ENCODE assay signal across 12 mouse cellular contexts in genomic region chr16:92824003-92824722, GRCm38 (mm10). TPM values are rescaled to one million over a fixed set of nuclear protein-coding genes. Genes with fewer than 3 reads are reported as not detected.
A peak's percentile ranks its signal among the peaks of the same experiment; 100 is the strongest.
DNase-seq lines count a peak whose midpoint lies in the region; ATAC-seq and TF ChIP-seq lines count a peak whose summit lies in the region.
"Had no signal": no experiment of that assay in that cellular context is flagged by ENCODE, and none has a peak within 500 bp of the region (broad histone marks: within the 10 kb centered on the region; RNA-seq: fewer than 3 reads in every experiment).

No protein-coding gene starts in this region.

- H3K4me1 ChIP-seq in kidney, postnatal 0 days (replicated peaks; ENCODE audit: insufficient read depth, low read length) = 0 out of 2 replicates have a peak, but pooled peaks cover 10% of the 10 kb centered on the region
- H3K4me1 ChIP-seq in liver, embryonic 16.5 days (ENCODE audit: control insufficient read depth, low read depth, low read length) = peaks cover 54% of the 10 kb centered on the region
- H3K4me1 ChIP-seq in forebrain, embryonic 14.5 days (ENCODE audit: control insufficient read depth, insufficient read depth, low read length) = peaks cover 10% of the 10 kb centered on the region

- no peak for ATAC-seq in CD4-positive, CD25-positive, alpha-beta regulatory T cell, adult 4 months
- ATAC-seq in kidney, postnatal 0 days (replicated peaks; ENCODE audit: low FRiP score, low read depth) = peak; percentile 43; the same call in 1 of the 2 replicates
- no peak for ATAC-seq in liver, embryonic 16.5 days (ENCODE audit: low read depth)
- no peak for ATAC-seq in forebrain, embryonic 14.5 days
- ATAC-seq: forebrain, embryonic 13.5 days had no signal

- no peaks in the 10 kb centered on the region for H3K36me3 ChIP-seq in kidney, postnatal 0 days (ENCODE audit: insufficient read depth, low read length)
- H3K36me3 ChIP-seq in liver, embryonic 16.5 days (ENCODE audit: control insufficient read depth, insufficient read depth) = no peaks in the 10 kb centered on the region
- no peaks in the 10 kb centered on the region for H3K36me3 ChIP-seq in forebrain, embryonic 14.5 days (ENCODE audit: control insufficient read depth, insufficient read depth, low read length)
- H3K36me3 ChIP-seq: hindbrain, embryonic 10.5 days had no signal

- H3K27ac ChIP-seq in kidney, postnatal 0 days = no peak overlapping the region
- peak overlapping the region; percentile 89 for H3K27ac ChIP-seq in liver, embryonic 16.5 days (ENCODE audit: low read length)
- H3K27ac ChIP-seq in forebrain, embryonic 14.5 days (ENCODE audit: low read depth, low read length) = no peak overlapping the region
- H3K27ac ChIP-seq: forebrain, embryonic 13.5 days had no signal

- TF ChIP-seq CTCF in kidney, postnatal 0 days (IDR thresholded peaks at IDR 0.05; ENCODE audit: low read depth) = no peak

- peak; percentile 47 for DNase-seq in CD4-positive, CD25-positive, alpha-beta regulatory T cell, adult 2 months (ENCODE audit: low read depth, low spot score)
- no peak for DNase-seq in kidney, postnatal 0 days (ENCODE audit: low spot score)
- no peak for DNase-seq in kidney, adult 11 months
- DNase-seq in NIH3T3 (ENCODE audit: low read depth) = peak; percentile 17
- DNase-seq in forebrain, embryonic 14.5 days (ENCODE audit: low spot score) = no peak
- no peak for DNase-seq in layer of hippocampus, adult 18-20 months (ENCODE audit: low spot score in 2 of 2)
- DNase-seq: adrenal gland, adult 8-10 months; kidney, adult 8-10 months had no signal

- H3K27me3 ChIP-seq in kidney, postnatal 0 days (ENCODE audit: insufficient read depth, low read length) = no peaks in the 10 kb centered on the region
- no peaks in the 10 kb centered on the region for H3K27me3 ChIP-seq in liver, embryonic 16.5 days (ENCODE audit: control insufficient read depth, insufficient read depth, low read depth, low read length)
- no peaks in the 10 kb centered on the region for H3K27me3 ChIP-seq in forebrain, embryonic 14.5 days (replicated peaks; ENCODE audit: control insufficient read depth, insufficient read depth, low read length)
- H3K27me3 ChIP-seq: forebrain, embryonic 13.5 days had no signal

- no peak overlapping the region for H3K4me2 ChIP-seq in kidney, postnatal 0 days (ENCODE audit: low read length)
- peak overlapping the region; percentile 75 for H3K4me2 ChIP-seq in liver, embryonic 16.5 days (ENCODE audit: low read depth, low read length)
- H3K4me2 ChIP-seq in forebrain, embryonic 14.5 days (ENCODE audit: low read length) = no peak overlapping the region
- H3K4me2 ChIP-seq: forebrain, embryonic 13.5 days had no signal

- H3K9ac ChIP-seq in kidney, postnatal 0 days (ENCODE audit: low read depth, low read length) = no peak overlapping the region
- H3K9ac ChIP-seq in liver, embryonic 16.5 days (ENCODE audit: low read depth, low read length) = peak overlapping the region; percentile 68
- H3K9ac ChIP-seq in forebrain, embryonic 14.5 days (ENCODE audit: low read length) = no peak overlapping the region
- H3K9ac ChIP-seq: forebrain, embryonic 13.5 days had no signal

- H3K4me3 ChIP-seq in kidney, postnatal 0 days (replicated peaks; ENCODE audit: low read depth, low read length) = no peak overlapping the region
- H3K4me3 ChIP-seq in liver, embryonic 16.5 days (ENCODE audit: low read depth, low read length) = peak overlapping the region; percentile 62
- H3K4me3 ChIP-seq in forebrain, embryonic 14.5 days (ENCODE audit: low read depth, low read length) = no peak overlapping the region
- H3K4me3 ChIP-seq: forebrain, embryonic 13.5 days; hindbrain, embryonic 10.5 days had no signal

- 84% methylated on average over 6 of the region's 6 CpGs for WGBS in kidney, postnatal 0 days
- WGBS in liver, embryonic 16.5 days (ENCODE audit: insufficient replicate concordance) = 21% methylated on average over 6 of the region's 6 CpGs
- 72% methylated on average over 6 of the region's 6 CpGs for WGBS in forebrain, embryonic 14.5 days

- H3K9me3 ChIP-seq in kidney, postnatal 0 days (replicated peaks; ENCODE audit: low read length) = no peaks in the 10 kb centered on the region
- H3K9me3 ChIP-seq in liver, embryonic 16.5 days (replicated peaks; ENCODE audit: control insufficient read depth, low read length) = no peaks in the 10 kb centered on the region
- no peaks in the 10 kb centered on the region for H3K9me3 ChIP-seq in forebrain, embryonic 14.5 days (replicated peaks; ENCODE audit: control insufficient read depth, low read length)
- H3K9me3 ChIP-seq: forebrain, embryonic 13.5 days; hindbrain, embryonic 10.5 days had no signal

RNA-seq across cellular contexts. Expression of gene Runx1, which starts 1.8 kb away (rescaled TPM):
- polyA plus RNA-seq in CD4-positive, CD25-positive, alpha-beta regulatory T cell, adult 4 months (2017; shearing (Covaris generic)) = 10 to 100 TPM; 40.2 to 41.6 TPM
- polyA plus RNA-seq in kidney, postnatal 0 days (2015; fragmentation: Nextera tagmentation; extraction: Ambion mirVana) = 1.6 and 2.0 TPM in 2 replicates
- 4.1 and 4.4 TPM in 2 replicates for polyA plus RNA-seq in liver, embryonic 16.5 days (2015; fragmentation: Nextera tagmentation; extraction: Ambion mirVana)
- 0.39 and 0.40 TPM in 2 replicates for polyA plus RNA-seq in forebrain, embryonic 14.5 days (2014; fragmentation: Nextera tagmentation; extraction: Ambion mirVana)
- 1 to 10 TPM; 1.3 to 2.1 TPM for total RNA-seq in layer of hippocampus, adult 18-20 months (2021)

Comparison
In these comparisons a context has a peak if more than half of its experiments do, and no peak if none do; other contexts are left out.
1. DNase-seq: peak in CD4-positive, CD25-positive, alpha-beta regulatory T cell, adult 2 months (single experiment) and NIH3T3 (single experiment); none in kidney, postnatal 0 days (single experiment), kidney, adult 11 months (single experiment), forebrain, embryonic 14.5 days (single experiment) and layer of hippocampus, adult 18-20 months (0 of 2).